Mouse (Mus musculus): ENCODE measurements around the gene C1qtnf2.

DNA sequence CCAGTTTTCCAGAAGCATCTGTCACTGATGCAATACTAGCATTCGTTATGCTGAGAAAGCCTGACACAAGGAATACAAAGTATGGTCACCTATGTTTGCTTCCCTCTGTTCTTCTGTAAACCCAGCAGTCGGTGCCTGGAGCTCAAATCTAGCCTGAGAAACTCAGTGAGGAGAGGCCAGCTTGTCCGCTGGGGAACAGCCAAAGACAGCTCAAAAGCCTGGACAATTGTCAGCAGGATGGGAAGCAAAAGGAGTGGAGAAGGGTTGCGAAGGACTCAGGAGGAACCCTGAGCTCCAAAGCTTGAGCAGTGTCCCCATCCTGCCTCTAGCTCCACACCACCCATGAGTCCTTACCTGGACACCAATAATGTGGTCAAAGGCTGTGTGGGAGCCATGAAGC, 10.0 kb downstream of the C1qtnf2 start:
- TF ChIP-seq ZNF384 (IDR thresholded peaks at IDR 0.05; ENCODE audit: low read depth, low read length) (no peak), MAZ (IDR thresholded peaks at IDR 0.05; ENCODE audit: low read depth, low read length) (no peak), CTCF (IDR thresholded peaks at IDR 0.05 in 2 of 3, conservative IDR thresholded peaks at IDR 0.05 in 1 of 3; ENCODE audit: control insufficient read depth in 1 of 3, insufficient read depth in 1 of 3, low read depth in 2 of 3, low read length in 3 of 3, poor library complexity in 1 of 3, severe bottlenecking in 1 of 3) (no peak), ZC3H11A (IDR thresholded peaks at IDR 0.05; ENCODE audit: low read depth, low read length) (no peak), E2F4 (IDR thresholded peaks at IDR 0.05; ENCODE audit: borderline replicate concordance, low read depth, low read length) (no peak), MYC (IDR thresholded peaks at IDR 0.05; ENCODE audit: low read depth, low read length) (no peak), POLR2A (IDR thresholded peaks at IDR 0.05; ENCODE audit: control insufficient read depth in 1 of 2, insufficient read depth in 1 of 2, low read depth in 1 of 2, low read length in 2 of 2, poor library complexity in 1 of 2) (no peak), USF1 (IDR thresholded peaks at IDR 0.05; ENCODE audit: low read depth, low read length) (no peak), MAX (IDR thresholded peaks at IDR 0.05; ENCODE audit: low read length) (no peak), CHD2 (IDR thresholded peaks at IDR 0.05; ENCODE audit: low read length) (no peak)

Data from MEL (cell line).